Mouse (Mus musculus): ENCODE results near the gene Lrrc8b.
A peak's percentile ranks its signal among the peaks of the same experiment; 100 is the strongest.

Lrrc8b gene

DNA sequence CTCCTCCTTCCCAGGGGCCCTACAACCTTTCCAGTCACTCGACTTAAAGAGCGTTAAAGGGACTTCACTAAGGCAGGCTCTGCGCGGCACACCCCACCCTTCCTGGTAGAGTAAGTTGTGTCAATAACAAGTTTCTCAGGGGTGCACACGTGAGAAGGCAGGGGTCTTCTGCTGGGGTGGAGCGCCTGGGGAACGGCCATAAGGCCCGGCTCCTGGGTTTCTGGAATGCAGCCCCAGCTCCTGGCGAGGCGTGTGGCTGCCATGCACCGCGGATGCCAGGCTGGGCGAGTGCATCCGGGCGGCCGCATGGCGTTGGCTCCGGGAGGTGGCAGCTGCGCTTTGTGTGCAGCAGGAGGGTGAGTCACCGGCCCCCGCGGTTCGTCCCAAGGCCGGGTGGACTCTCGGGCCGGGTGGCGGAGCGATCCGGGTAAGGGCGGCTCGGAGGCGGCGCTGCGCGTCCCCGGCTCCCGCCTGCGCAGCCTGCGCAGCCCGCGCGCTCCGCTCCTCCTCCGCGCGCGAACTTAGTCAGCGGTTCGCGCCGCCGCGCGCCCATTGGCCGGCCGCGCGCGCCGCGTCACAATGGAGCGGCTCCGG lies at the start of gene Lrrc8b:
Gene Lrrc8b, plus strand, starts transcription at position 578 of the 594 bp plus-strand sequence.
- peak; percentile 80 for DNase-seq (ENCODE audit: low spot score)

DNA sequence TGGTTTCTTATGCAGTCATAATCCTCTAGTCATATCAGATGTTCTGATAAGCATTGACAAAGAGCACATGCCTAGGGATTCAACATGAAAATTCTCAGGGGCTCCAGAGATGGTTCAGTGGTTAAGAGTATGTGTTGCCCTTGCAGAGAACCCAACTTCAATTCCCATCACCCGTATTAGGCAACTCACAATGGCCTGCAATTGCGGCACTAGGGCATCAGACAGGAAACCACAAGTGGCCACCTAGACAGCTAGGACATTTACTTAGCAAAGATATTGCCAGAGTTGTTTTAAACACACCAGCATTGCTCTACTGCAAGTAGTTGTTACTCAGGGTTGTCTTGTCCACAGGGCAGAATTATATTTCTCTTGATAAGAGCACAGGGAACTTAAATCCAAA lies 34.1 kb upstream of the Lrrc8b start:
- DNase-seq (ENCODE audit: low spot score): no peak

DNA sequence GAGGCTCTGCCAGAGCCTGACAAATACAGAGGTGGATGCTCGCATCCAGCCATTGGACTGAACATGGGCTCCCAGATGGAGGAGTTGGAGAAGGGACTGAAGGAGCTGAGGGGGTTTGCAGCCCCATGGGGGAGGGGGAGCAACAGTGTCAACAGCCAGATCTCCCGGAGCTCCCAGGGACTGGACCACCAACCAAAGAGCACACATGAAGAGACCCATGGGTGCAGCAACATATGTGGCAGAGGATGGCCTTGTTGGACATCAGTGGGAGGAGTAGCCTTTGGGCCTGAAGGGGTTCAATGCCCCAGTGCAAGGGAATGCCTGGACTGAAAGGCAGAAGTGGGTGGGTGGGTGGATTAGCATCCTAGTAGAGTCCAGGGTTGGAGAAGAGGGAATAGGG lies 25.2 kb upstream of the Lrrc8b start:
- DNase-seq (ENCODE audit: low spot score): no peak

DNA sequence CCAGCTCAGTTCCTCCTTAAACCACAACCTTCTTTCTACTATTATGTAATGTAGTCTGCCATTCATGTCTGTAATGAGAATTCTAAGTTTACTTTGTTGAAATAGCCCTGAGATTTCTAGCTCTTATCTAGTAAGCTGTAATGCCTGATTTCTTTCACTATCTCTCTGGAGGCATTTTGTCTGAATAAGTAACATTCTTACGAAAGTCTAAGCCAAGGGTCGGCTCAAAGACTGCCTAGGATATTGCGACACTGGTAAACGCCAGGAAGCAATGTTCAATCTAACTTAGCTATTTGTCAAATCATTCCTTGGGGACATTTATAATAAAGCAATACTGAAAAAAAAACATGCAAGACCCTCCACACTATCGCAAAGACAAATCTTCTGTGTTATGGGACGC lies 21.8 kb upstream of the Lrrc8b start:
- no peak for DNase-seq (ENCODE audit: low spot score)

DNA sequence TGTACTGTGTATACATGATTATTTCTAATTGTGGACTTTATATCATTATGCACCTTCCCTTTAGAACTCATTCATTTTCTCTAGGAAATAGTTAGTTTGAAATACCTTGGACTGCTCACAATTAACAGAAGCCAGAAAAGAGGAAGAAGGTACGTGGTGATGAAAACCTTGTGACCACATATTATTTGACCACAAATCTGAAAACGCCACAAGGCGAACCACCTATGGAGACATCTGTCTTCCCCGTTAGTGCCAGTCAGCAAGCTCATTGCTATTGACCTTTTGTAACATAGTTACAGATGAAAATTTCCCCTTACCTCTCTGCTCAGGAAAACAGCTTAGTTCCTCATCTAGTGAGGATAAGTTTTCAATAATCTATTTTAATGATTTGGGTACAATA lies 20.4 kb upstream of the Lrrc8b start:
- no peak for DNase-seq (ENCODE audit: low spot score)

DNA sequence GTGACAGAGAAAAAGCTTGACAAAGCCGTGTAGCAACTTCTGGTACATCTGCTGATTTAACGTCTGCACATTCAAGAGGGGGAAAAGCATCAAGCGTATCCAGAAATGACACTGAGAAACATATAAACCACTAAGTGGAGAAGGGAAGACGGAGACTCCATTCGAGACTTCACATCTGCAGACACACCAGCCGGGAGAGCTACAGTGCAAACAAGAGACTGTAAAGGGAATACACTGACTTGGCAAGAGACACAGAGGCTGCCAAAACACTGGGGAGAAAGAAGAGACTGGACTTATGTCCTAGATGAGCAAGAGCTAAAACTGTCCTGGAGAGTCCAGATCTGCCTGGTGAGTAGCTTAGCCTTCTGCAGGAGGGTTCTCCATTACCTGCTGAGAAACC lies 16.6 kb upstream of the Lrrc8b start:
- DNase-seq (ENCODE audit: low spot score): no peak

DNA sequence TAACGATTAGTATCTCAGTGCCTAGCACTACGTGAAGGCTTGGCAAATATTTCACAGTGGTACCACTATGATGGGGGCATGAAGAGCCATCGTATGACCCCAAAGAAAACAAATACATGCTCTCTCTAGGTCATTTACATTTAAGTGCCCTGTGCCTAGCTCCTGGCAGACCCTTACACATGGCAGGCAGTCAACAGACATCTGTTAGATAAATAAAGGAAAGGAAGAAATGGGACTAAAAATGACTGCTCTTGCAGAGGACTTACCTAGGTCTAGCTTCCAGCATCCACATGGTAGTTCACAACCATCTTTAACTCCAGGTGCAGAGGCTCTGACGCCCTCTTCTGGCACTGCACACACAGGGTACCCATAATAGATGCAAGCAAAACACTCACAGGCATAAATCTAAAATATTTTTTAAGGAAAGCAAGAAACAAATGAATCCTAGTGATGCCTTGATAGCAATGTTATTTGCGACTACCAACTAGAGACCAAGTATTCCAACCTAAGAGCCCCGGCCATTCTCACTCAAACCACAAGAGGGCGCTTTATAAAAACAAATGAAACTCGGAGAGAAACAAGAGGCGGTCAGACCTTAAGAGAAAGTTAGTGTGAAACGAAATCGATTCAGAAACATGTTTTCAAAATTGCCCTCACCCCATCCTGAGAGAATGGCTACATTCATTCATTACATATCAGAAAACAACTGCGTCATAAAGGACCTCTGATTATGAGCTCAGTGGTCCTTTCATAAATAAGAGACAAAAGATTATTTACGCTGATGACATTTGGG lies 15.7 kb upstream of the Lrrc8b start:
- DNase-seq (ENCODE audit: low spot score): peak; percentile 32

DNA sequence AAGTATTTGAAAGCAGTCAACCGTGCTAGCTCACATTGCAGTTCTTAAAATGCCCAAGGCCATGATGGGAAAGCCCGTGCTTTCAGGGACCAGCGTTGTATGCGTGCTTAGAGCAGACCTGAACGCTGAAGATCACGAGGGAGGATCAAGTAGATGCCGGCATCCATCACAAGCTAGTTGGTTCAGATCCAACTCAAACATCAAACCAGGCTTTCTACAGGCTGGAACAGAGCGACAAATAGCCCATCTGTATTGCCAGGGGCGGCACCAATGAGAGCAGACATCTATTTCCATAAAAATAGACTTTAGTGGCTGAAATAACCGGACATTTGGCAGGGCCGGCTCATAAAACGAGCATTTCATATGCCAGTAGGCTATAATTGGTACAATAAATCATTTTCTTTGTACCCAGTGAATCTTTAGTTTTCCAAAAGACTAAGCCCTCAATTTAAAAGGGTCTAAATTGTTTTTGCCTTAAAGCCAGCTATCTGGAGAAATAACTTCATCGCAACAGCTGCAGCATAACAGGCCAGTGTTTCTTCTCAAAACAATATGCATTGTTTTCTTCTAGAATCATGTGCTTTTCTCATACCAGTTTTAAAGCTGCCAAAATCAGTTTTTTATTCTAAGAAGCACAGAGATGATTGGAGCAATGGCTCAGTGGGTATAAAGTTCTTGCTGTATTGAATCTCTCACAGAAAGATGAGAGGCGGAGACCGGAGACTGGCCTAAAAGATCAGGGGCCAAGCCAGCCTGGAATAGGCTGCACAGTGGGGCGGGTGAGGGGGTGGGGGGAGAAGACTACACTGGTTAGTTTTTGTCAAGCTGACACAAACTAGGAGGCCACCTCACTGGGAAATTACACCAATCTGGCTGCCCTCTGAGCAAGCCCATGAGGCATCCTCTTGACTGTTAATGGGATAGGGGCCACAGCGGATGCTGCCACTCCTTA lies 14.9 kb upstream of the Lrrc8b start:
- DNase-seq (ENCODE audit: low spot score): no peak

DNA sequence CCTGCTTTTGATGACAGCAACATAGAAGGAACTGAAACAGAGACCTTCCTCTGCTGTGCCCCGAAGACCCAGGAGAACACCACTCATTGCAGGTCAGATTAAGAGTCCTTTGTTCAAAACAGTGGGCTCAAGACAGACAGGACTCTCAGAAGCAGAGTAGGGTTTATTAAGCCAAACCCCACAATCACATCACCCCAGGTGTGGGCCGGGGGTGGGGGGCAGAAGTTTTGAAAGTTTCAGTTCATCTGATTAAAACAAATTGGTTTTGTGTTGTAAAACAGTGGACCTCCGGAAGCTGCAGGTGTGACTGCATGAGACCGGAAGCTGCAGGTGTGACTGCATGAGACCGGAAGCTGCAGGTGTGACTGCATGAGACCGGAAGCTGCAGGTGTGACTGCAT lies 14.0 kb upstream of the Lrrc8b start:
- DNase-seq (ENCODE audit: low spot score): no peak

DNA sequence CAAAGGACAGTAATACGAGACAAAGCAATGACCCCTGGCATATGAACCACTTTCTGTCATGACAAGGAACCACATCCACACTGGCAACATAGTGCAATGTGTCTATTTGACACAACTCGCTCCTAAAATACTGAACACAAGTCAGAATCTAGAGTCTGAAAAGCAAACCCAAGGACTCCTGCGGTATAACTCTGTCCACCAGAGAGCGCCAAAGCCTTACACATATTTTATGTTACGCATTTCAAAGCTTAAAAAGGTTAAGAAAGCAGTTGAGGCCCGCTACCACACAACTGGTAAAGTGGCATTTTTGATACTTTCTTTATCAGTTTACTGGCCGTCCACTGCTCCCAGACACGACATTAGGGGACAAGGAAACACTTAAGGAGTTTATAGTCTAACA lies 10.6 kb upstream of the Lrrc8b start:
- DNase-seq (ENCODE audit: low spot score): peak; percentile 42

DNA sequence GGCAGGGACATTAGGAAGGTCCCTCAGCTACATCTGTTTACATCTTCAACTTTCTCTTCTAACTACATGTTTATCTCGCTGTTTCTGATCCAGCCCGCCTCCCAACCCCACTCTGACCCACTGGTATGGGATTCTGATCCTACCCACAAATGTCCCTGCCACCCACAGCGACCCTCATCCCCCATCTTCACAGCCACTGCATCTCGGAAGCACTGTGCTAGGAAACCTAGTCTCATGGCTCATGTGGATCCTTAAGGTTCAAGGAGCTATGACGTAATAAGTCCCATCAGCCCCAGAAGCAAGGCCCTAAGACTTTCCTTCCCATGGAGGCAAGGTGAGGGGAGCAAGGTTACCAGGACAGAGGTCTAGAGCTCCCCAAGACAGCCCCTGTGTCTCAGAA lies 7.9 kb upstream of the Lrrc8b start:
- no peak for DNase-seq (ENCODE audit: low spot score)

DNA sequence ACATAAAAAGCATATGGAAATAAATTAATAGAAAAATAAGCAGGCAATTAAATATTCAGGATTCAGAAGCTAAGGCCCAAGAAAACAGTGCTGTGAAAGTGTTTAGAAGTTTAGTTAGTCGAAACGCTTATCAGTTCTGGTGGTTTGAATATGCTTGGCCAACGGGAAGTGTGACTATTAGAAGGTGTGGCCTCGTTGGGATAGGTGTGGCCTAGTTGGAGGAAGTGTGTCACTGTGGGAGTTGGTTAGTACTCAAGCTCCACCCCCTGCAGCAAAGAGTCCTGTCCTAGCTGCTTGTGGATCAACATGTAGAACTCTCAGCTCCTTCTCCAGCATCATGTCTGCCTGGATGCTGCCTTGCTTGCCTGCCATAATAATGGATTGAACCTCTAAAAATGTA lies 6.5 kb upstream of the Lrrc8b start:
- peak; percentile 43 for DNase-seq (ENCODE audit: low spot score)

DNA sequence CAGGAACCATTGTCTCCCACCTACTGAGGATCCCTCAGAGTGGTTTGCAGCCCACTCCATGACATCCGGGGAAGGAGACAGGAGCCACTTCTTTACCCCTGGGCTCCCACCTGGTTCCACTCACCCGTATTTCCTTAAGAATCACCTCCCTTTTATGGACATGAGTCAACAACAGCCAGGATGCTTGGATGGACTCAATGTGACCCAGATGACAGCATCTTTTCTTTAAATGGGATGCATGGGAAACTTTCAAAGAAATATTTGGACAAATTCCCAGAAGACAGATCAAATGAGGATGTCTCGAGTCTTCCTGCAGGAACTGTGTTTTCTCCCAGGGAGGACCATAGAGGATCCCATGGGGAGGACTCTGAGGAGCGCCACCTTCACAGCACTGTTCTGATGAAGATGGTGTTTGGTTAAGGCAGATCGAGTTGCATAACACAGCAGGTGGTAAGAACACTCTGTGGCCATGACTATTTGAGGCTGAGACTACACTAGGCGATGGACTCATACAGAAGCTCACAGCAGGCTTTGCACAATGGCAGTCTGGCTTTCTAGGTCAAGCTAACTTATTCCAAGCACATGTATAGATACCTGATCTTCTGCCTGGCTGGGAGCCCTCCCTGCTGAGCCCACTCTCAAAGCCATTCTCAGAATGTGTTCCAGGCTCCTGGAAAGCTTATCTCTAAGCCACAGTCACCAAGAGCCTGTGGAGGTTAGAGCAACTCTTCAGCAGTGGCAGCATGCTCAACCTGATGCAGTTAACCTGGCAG lies 4.9 kb upstream of the Lrrc8b start:
- no peak for DNase-seq (ENCODE audit: low spot score)

DNA sequence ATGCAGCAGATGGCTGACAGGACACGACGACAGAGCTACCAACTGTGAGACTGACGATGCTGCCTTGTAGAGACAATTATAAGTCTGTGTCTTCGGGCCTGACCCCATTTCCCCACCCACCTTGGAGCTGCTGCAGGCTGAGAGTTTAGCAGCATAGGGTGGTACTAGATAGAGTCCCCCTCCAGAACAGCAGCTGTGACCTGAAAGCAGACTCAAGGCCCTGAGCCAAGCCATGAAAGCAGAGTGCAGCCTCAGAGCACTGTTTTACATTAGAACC lies 4.3 kb upstream of the Lrrc8b start:
- no peak for DNase-seq (ENCODE audit: low spot score)

DNA sequence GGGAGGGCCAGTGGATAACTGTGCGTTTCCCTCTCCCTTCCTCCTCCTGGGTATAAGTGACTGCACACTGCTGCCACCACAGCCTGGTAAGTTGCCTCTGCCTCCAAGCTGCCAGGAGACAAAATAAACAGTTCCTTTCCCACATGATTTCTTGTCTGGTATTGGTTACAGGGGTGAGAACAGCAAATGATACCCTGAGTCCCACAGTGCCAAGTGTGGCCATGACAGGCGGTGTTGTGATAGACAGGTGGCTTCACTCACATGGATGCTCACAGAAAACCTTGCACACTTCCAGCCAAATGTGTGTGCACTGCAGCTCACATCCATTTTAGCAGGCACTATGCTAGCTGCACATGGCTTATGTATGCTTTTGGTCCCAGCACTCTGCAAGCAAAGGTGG lies 3.8 kb upstream of the Lrrc8b start:
- DNase-seq (ENCODE audit: low spot score): no peak

DNA sequence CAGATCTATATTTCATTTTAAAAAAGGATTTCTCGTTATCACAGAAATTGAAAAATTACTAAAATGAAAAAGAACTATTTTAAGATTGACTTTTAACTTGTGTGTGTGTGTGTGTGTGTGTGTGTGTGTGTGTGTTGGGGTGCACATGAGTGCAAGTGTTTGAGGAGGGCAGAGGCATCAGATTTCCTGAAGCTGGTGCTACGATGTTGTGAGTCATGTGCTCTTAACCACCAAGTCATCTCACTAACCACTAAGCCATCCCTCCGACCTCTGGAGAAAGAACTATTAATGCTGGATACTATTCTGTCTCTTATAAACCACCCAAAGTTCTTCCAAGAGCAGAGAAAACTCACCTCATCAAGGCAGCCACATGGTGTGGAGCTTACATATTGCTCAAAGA lies 2.9 kb upstream of the Lrrc8b start:
- no peak for DNase-seq (ENCODE audit: low spot score)

DNA sequence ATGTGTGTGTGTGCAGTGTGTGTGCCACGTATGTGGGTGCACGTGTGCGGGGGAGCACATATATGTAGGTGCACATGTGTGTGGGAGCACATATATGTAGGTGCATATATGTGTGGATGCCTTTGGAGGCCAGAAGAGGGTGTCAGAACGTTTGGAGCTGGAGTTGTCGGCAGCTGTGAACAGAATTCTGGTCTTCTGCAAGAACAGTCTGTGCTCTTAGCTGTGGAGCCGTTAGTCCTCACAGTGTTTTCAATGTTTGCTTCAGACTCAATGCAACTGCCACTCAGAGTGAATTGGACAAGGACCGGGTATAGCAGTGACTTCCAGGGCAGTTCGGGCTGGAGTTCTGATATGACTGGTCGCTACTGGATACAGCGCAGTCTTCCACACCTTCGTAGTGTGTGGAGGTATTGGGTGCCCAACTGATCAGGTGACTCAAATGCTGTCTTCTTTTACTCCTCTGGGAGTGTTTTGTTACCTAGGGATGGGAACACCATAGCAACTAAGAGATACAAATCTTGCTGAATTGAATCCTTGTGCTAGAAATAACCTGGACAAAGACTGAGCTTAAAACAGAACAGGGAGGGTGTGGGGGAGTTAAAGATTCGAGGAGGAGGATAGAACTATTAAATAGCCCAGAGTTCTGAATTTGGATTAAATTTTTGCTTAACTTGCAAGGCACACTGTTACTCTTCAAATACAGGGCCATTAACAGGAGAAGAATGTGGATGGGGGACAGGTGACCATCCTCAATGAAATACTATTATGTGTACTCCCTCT lies 1.0 kb upstream of the Lrrc8b start:
- DNase-seq (ENCODE audit: low spot score): no peak

DNA sequence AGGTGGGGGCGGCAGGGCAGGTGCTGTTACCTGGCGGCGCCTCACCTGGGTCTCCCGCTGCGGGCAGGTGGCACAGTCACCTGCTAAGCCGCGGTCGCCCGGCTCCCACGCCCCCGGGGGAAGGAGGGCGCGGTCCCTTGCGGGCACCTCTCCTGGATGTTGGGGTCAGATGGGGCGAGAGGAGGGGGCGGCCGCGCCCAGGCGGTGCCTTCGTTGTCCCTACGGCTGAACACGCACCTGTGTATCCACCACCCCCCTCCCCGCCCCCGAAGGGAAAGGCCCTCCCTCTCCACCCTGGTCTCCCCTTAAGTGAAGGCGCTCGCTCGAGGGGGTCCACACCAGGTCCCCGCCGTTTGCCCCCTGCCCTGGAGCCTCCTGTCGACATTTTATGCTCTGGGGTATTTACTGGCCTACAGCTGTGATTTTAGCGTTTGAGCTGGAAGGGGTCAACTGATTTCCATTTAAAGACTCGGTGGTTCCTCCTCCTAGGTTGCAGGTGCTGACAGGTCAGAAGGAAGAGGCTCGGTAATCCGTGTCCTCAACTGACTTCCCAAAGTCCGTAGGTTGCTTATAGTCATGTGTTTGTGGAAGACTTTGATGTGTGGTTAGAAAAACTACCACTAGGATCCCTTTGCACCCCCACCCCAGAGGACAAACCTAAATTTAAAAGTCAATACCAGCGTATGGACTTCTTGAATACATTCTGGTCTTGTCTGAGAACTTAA lies 538 bp downstream of the Lrrc8b start:
- DNase-seq (ENCODE audit: low spot score): peak; percentile 42

DNA sequence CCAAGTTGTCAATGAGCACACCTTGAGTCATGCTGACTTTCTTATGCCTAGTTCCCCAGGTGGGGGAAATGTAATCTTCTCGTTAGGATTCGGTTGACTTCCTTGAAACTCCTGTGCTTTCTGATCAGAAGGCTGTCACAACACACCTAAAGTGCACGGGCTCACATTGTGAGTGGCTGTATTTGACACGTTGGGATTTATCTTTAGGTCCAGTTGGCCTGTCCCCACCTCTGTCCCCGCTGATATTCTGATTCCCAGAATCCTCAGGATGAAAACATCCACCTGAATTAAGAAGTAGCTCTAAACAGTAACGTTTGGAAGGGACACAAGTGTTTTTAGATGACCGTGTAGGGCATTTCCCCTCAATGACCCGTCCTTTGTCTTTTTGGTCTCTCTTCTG lies 1.6 kb downstream of the Lrrc8b start:
- no peak for DNase-seq (ENCODE audit: low spot score)

DNA sequence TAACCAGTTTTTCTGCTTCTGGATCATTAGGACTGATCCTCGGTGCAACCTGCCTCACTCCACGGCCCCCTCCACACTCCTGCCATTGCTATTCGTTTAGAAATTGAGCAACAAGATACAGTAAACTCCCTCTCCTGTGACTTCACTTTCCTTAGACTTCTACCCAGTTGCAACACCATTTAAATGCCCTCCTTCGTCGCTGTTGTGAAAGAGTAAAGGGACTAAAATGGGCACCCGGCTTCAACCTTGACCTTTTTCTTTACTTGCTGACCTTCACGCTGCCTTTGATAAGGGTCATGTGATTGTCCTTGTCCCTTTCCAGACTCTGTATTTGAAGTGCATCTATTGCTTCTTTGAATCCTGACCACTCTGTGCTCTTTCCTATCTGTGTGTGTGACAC lies 2.8 kb downstream of the Lrrc8b start:
- DNase-seq (ENCODE audit: low spot score): no peak

DNA sequence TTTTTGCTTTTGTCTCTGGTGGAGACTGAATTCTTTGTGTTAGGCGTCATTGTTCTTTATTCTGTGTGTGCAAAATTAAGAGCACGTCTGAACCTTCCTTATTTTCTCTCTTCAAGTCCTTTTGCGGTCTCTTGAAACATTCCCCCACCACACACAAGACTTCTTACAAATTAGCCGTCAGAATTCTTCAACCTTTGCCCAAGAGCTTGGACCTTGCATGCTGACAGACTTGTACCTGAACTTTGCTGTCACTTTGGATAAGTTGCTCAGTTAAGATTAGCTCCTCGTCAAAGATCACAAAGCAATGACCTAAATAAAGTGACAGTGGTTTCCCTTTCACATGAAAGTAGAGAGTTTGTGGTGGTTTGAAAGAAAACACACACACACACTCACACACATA lies 3.3 kb downstream of the Lrrc8b start:
- DNase-seq (ENCODE audit: low spot score): no peak
